Mouse (Mus musculus): ENCODE results near the gene Fktn. TPM values are rescaled to one million over a fixed set of nuclear protein-coding genes. Genes with fewer than 3 reads are reported as not detected.
"Not testable (repeated sequence)": the region's sequence is repeated elsewhere in the genome, so short reads cannot be mapped to it uniquely, and the experiment has no call there.

The Fktn gene
- total RNA-seq (2014; rRNA removed) (16.6 and 19.0 TPM in 2 replicates), polyA plus RNA-seq (2015; fragmentation: Nextera tagmentation; extraction: Ambion mirVana) (14.5 and 18.8 TPM in 2 replicates)

DNA sequence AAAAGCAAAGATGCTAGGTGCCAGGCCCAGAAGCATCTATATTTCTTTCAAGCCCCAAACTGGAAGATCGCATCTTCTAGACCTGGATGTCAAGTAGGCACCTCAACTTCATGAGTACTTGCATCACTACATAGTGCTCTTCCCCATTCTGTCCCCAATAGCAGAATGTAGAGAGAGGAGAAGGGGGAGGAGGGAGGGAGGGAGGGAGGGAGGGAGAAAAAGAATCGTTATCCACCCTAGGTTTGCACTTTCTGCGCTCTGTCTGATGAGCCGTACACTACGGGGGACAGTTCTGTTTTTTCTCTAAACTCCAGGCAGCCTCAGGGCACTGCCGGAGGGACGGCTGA, at the start of gene Fktn:
Gene Fktn (plus strand): TSS at position 295 of the 347 bp plus-strand sequence.
- DNase-seq (ENCODE audit: low spot score) (no peak), ATAC-seq (ENCODE audit: low FRiP score) (peak; percentile 78)
- no peaks in the 10 kb centered on the region; the same call in 1 of the 2 replicates for H3K36me3 ChIP-seq (ENCODE audit: insufficient read depth, low read length)
- H3K27ac ChIP-seq (ENCODE audit: low read depth, low read length): peak within 1 kb of the TSS; percentile 92
- H3K9me3 ChIP-seq (ENCODE audit: low read length): no peaks in the 10 kb centered on the region
- peaks cover 2% of the 10 kb centered on the region; the same call in 1 of the 2 replicates for H3K4me1 ChIP-seq (ENCODE audit: insufficient read depth, low read length)
- H3K9ac ChIP-seq (replicated peaks; ENCODE audit: low read length, poor library complexity, severe bottlenecking): peak within 1 kb of the TSS; percentile 91
- peak within 1 kb of the TSS; percentile 83 for H3K4me3 ChIP-seq (ENCODE audit: low read depth, low read length)
- peak within 1 kb of the TSS; percentile 76 for H3K4me2 ChIP-seq (ENCODE audit: low read depth, low read length, poor library complexity, severe bottlenecking)
- no peak for TF ChIP-seq CTCF (IDR thresholded peaks at IDR 0.05)
- H3K27me3 ChIP-seq (ENCODE audit: insufficient read depth, low read length): no peaks in the 10 kb centered on the region
- WGBS: 6% methylated on average over 7 of the region's 7 CpGs

DNA sequence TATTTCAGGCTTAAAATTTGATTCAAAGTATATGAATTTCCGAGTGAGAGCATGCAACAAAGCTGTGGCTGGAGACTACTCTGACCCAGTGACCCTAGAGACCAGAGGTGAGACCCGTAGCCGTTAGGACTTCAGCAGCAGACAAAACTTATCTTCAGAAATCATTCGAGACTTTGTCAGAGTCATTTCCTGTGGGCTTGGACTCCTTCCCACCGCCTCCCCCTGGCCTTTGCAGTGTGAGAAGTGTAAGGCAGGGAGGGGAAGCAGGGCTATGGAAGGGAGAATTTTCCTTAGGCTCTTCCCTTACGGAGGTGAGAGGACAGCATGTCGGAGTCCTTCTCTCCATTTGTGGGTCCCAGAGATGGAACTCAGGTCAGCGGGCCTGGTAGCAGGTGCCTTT, 31.7 kb upstream of the Fktn start:
- no peaks in the 10 kb centered on the region for H3K27me3 ChIP-seq (ENCODE audit: insufficient read depth, low read length)
- no peak overlapping the region for H3K27ac ChIP-seq (ENCODE audit: low read depth, low read length)
- DNase-seq (ENCODE audit: low spot score): no peak
- H3K9ac ChIP-seq (replicated peaks; ENCODE audit: low read length, poor library complexity, severe bottlenecking): no peak overlapping the region
- H3K4me3 ChIP-seq (ENCODE audit: low read depth, low read length): no peak overlapping the region
- H3K9me3 ChIP-seq (ENCODE audit: low read length): no peaks in the 10 kb centered on the region
- ATAC-seq (ENCODE audit: low FRiP score): no peak
- peaks cover 11% of the 10 kb centered on the region for H3K36me3 ChIP-seq (ENCODE audit: insufficient read depth, low read length)
- no peaks in the 10 kb centered on the region for H3K4me1 ChIP-seq (ENCODE audit: insufficient read depth, low read length)
- H3K4me2 ChIP-seq (ENCODE audit: low read depth, low read length, poor library complexity, severe bottlenecking): no peak overlapping the region
- 88% methylated on average over 8 of the region's 8 CpGs for WGBS
- no peak for TF ChIP-seq CTCF (IDR thresholded peaks at IDR 0.05)

DNA sequence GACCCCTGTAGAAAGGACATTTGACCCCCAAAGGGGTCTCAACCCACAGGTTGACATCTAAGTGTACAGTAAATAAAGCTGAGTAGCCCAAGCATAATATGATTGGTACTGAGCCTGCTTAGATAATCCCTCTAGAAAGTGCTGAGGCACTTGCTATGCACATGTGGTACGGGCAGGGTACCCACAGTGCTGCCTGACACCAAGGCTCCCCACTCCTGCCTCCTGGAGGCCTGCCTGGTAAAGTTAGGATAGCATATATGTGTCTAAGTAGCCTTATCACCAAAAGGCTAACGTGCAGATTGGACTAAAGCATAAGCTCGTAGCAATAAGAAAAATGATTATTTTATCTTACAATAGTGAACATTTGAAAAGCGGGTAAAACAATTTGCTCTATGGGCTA, 24.8 kb upstream of the Fktn start:
- no peaks in the 10 kb centered on the region for H3K9me3 ChIP-seq (ENCODE audit: low read length)
- H3K4me2 ChIP-seq (ENCODE audit: low read depth, low read length, poor library complexity, severe bottlenecking): no peak overlapping the region
- H3K36me3 ChIP-seq (ENCODE audit: insufficient read depth, low read length): 0 out of 2 replicates have a peak, but pooled peaks cover 7% of the 10 kb centered on the region
- no peaks in the 10 kb centered on the region for H3K4me1 ChIP-seq (ENCODE audit: insufficient read depth, low read length)
- no peaks in the 10 kb centered on the region for H3K27me3 ChIP-seq (ENCODE audit: insufficient read depth, low read length)
- no peak overlapping the region for H3K4me3 ChIP-seq (ENCODE audit: low read depth, low read length)
- ATAC-seq (ENCODE audit: low FRiP score): no peak
- WGBS: 94% methylated on average over 4 of the region's 4 CpGs
- H3K27ac ChIP-seq (ENCODE audit: low read depth, low read length): no peak overlapping the region
- no peak for TF ChIP-seq CTCF (IDR thresholded peaks at IDR 0.05)
- DNase-seq (ENCODE audit: low spot score): no peak
- H3K9ac ChIP-seq (replicated peaks; ENCODE audit: low read length, poor library complexity, severe bottlenecking): no peak overlapping the region

DNA sequence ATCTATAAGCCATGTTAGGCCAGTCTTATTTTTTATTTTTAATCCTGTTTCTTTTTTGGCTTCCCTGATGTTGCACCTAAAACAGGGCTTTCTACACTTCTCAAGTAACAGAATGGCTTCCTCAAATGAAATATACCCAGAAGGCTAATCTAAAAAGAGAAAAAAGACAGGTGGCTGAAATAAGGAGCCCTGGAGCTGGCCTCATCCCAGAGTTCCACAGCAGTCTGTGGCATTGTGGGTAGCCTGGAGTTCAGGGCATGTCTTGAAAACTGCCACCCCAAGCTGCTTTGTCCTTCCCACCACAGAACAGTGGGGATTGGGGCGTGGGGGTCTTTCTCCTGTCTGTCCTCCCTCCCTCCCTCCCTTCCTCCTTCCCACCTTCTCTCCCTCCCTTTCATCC, 22.4 kb upstream of the Fktn start:
- no peak for DNase-seq (ENCODE audit: low spot score)
- no peaks in the 10 kb centered on the region for H3K27me3 ChIP-seq (ENCODE audit: insufficient read depth, low read length)
- no peaks in the 10 kb centered on the region for H3K4me1 ChIP-seq (ENCODE audit: insufficient read depth, low read length)
- H3K4me2 ChIP-seq (ENCODE audit: low read depth, low read length, poor library complexity, severe bottlenecking): no peak overlapping the region
- TF ChIP-seq CTCF (IDR thresholded peaks at IDR 0.05): no peak
- H3K9me3 ChIP-seq (ENCODE audit: low read length): no peaks in the 10 kb centered on the region
- H3K9ac ChIP-seq (replicated peaks; ENCODE audit: low read length, poor library complexity, severe bottlenecking): no peak overlapping the region
- no peak for ATAC-seq (ENCODE audit: low FRiP score)
- WGBS: 81% methylated on average over 1 of the region's 1 CpGs
- H3K36me3 ChIP-seq (ENCODE audit: insufficient read depth, low read length): peaks cover 13% of the 10 kb centered on the region; the same call in 1 of the 2 replicates
- no peak overlapping the region for H3K27ac ChIP-seq (ENCODE audit: low read depth, low read length)
- H3K4me3 ChIP-seq (ENCODE audit: low read depth, low read length): no peak overlapping the region

GRCm38 (mm10) chr4:53709166-53709565, 4.6 kb upstream of the Fktn start:
- not testable (repeated sequence) for H3K9me3 ChIP-seq (ENCODE audit: low read length); ATAC-seq (ENCODE audit: low FRiP score); H3K36me3 ChIP-seq (ENCODE audit: insufficient read depth, low read length); H3K4me2 ChIP-seq (ENCODE audit: low read depth, low read length, poor library complexity, severe bottlenecking); H3K27me3 ChIP-seq (ENCODE audit: insufficient read depth, low read length); H3K4me1 ChIP-seq (ENCODE audit: insufficient read depth, low read length); H3K4me3 ChIP-seq (ENCODE audit: low read depth, low read length); H3K9ac ChIP-seq (replicated peaks; ENCODE audit: low read length, poor library complexity, severe bottlenecking); H3K27ac ChIP-seq (ENCODE audit: low read depth, low read length); DNase-seq (ENCODE audit: low spot score)

DNA sequence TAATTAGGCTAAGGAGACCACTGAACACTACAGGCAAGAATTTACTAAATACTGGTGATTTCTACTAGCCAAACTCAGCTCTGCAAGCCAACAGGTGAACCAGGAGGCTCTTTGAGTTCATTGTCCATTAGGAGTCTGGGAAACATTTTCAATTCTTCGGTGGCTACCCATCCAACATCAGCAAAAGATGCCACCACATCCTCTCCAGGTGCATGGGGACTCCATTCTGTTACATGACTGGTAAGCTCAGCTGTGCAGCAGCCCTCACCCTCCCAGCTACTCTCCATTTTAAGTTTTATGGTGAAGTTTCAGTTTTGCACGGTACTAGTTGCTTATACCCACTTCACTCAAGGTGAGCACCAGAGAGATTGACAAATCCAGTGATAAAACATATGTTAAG, 3.8 kb upstream of the Fktn start:
- Histone ChIP-seq H3K4me3 (ENCODE audit: low read depth, low read length) (no peak overlapping the region), H3K4me2 (ENCODE audit: low read depth, low read length, poor library complexity, severe bottlenecking) (no peak overlapping the region), H3K4me1 (ENCODE audit: insufficient read depth, low read length) (no peaks in the 10 kb centered on the region), H3K36me3 (ENCODE audit: insufficient read depth, low read length) (no peaks in the 10 kb centered on the region), H3K27me3 (ENCODE audit: insufficient read depth, low read length) (no peaks in the 10 kb centered on the region), H3K9me3 (ENCODE audit: low read length) (no peaks in the 10 kb centered on the region), H3K27ac (ENCODE audit: low read depth, low read length) (no peak overlapping the region), H3K9ac (replicated peaks; ENCODE audit: low read length, poor library complexity, severe bottlenecking) (no peak overlapping the region)
- ATAC-seq (ENCODE audit: low FRiP score): no peak
- TF ChIP-seq CTCF (IDR thresholded peaks at IDR 0.05): no peak
- no peak for DNase-seq (ENCODE audit: low spot score)
- 91% methylated on average over 2 of the region's 2 CpGs for WGBS

All from midbrain, postnatal 0 days (tissue).